ENCODE assay signal across 17 mouse cellular contexts in genomic region chr11:90280069-90280468, GRCm38 (mm10).
"Had no signal": no experiment of that assay in that cellular context is flagged by ENCODE, and none has a peak within 500 bp of the region (broad histone marks: within the 10 kb centered on the region; RNA-seq: fewer than 3 reads in every experiment).

No protein-coding gene starts in this region.

- H3K36me3 ChIP-seq: neural tube, embryonic 15.5 days; stomach, embryonic 15.5 days had no signal

- H3K9me3 ChIP-seq: neural tube, embryonic 12.5 days; neural tube, embryonic 13.5 days; neural tube, embryonic 15.5 days; stomach, embryonic 15.5 days had no signal

- H3K27ac ChIP-seq: neural tube, embryonic 12.5 days; neural tube, embryonic 13.5 days; neural tube, embryonic 15.5 days; stomach, embryonic 15.5 days; stomach, postnatal 0 days had no signal

- H3K4me3 ChIP-seq: neural tube, embryonic 12.5 days; neural tube, embryonic 13.5 days; neural tube, embryonic 15.5 days; stomach, embryonic 15.5 days had no signal

- H3K4me1 ChIP-seq: neural tube, embryonic 12.5 days; stomach, embryonic 15.5 days had no signal

- H3K9ac ChIP-seq: neural tube, embryonic 12.5 days; neural tube, embryonic 13.5 days; neural tube, embryonic 15.5 days; stomach, embryonic 15.5 days had no signal

- H3K27me3 ChIP-seq: neural tube, embryonic 12.5 days; neural tube, embryonic 13.5 days; neural tube, embryonic 15.5 days; stomach, embryonic 15.5 days had no signal

- DNase-seq: retina, postnatal 1 day; right cerebral cortex, adult 18-20 months; right cerebral cortex, postnatal 14 days; right cerebral cortex, postnatal 25 days; right cerebral cortex, postnatal 4 days; spleen, adult 18-20 months; thymus, adult 18-20 months; thymus, adult 2 months; thymus, postnatal 14 days; thymus, postnatal 25 days; thymus, postnatal 36 days; thymus, postnatal 4 days had no signal
